Mouse (Mus musculus) spleen, postnatal 14 days (tissue): ENCODE results near the gene Tbc1d10b.
"Not testable (repeated sequence)": the region's sequence is repeated elsewhere in the genome, so short reads cannot be mapped to it uniquely, and the experiment has no call there.

ENCODE experiments used
- DNase-seq, 2 experiments: peaks; one replicate each; pipeline ENCODE4 v3.0.0; 2021 to 2022; ENCODE audit warnings: low spot score in 2 of 2

Tbc1d10b gene

GRCm38 (mm10) chr7:127208295-127208552 is at the start of gene Tbc1d10b:
TSS of gene Tbc1d10b (minus strand) at chr7:127208468.
- no peak for DNase-seq

GRCm38 (mm10) chr7:127256518-127256917 is 48.2 kb upstream of the Tbc1d10b start:
- no peak for DNase-seq

- DNase-seq, result no peak
These were observed 47.7 kb upstream of the Tbc1d10b start for GRCm38 (mm10) chr7:127255965-127256364.

- DNase-seq, result no peak
These were observed 46.7 kb upstream of the Tbc1d10b start for GRCm38 (mm10) chr7:127255008-127255407.

- DNase-seq, result peak; percentile 88 to 92
These were observed 45.8 kb upstream of the Tbc1d10b start for GRCm38 (mm10) chr7:127253821-127254769.

GRCm38 (mm10) chr7:127253341-127253740 is 45.1 kb upstream of the Tbc1d10b start:
- no peak for DNase-seq

GRCm38 (mm10) chr7:127252414-127252813 is 44.1 kb upstream of the Tbc1d10b start:
- DNase-seq, result no peak

- not testable (repeated sequence) for DNase-seq
These were observed 42.2 kb upstream of the Tbc1d10b start for GRCm38 (mm10) chr7:127250511-127250910.

GRCm38 (mm10) chr7:127244658-127245510 is 36.6 kb upstream of the Tbc1d10b start:
- no peak for DNase-seq

- DNase-seq, result peak; percentile 87 to 90
These were observed 35.8 kb upstream of the Tbc1d10b start, which contains the start of gene Zfp771 for GRCm38 (mm10) chr7:127243870-127244657. TSS of gene Zfp771 (plus strand) at chr7:127244274.

GRCm38 (mm10) chr7:127243361-127243867 is 35.1 kb upstream of the Tbc1d10b start:
- DNase-seq, result no peak

GRCm38 (mm10) chr7:127234777-127235176 is 26.5 kb upstream of the Tbc1d10b start:
- DNase-seq, result no peak

- DNase-seq, result no peak
These were observed 25.5 kb upstream of the Tbc1d10b start for GRCm38 (mm10) chr7:127233765-127234164.

GRCm38 (mm10) chr7:127233368-127233749 is 25.1 kb upstream of the Tbc1d10b start:
- DNase-seq, result no peak

- DNase-seq, result peak; percentile 62 to 76
These were observed 24.5 kb upstream of the Tbc1d10b start, which contains the start of the genes Zfp553 and Sept1 for GRCm38 (mm10) chr7:127232622-127233367. TSS of gene Zfp553 (plus strand) at chr7:127233061. TSS of gene Sept1 (minus strand) at chr7:127233130.

- no peak for DNase-seq
These were observed 23.8 kb upstream of the Tbc1d10b start for GRCm38 (mm10) chr7:127231826-127232621.

- DNase-seq, result no peak
These were observed 23.1 kb upstream of the Tbc1d10b start for GRCm38 (mm10) chr7:127231376-127231775.

- DNase-seq, result peak; percentile 77 to 88
These were observed 20.5 kb upstream of the Tbc1d10b start for GRCm38 (mm10) chr7:127228615-127229303.
